Mouse (Mus musculus): ENCODE measurements at regions not wholly inside any gene's neighbourhood (a gene's known extent, or its start where the extent isn't known, plus 50 kb on each side); places are given as distances from the start of the nearest gene placed in this dataset.

GRCm38 (mm10) chr11:44013841-44014240, 112.8 kb upstream of the Adra1b start:
- no peak for TF ChIP-seq CTCF (IDR thresholded peaks at IDR 0.05; ENCODE audit: borderline replicate concordance, extremely low read depth, insufficient read depth, insufficient read length)
- TF ChIP-seq POLR2A (IDR thresholded peaks at IDR 0.05; ENCODE audit: borderline replicate concordance, extremely low read depth, insufficient read depth, insufficient read length, poor library complexity, severe bottlenecking): no peak
